Mouse (Mus musculus) heart, postnatal 0 days (tissue): ENCODE results near the gene Uhrf1. TPM values are rescaled to one million over a fixed set of nuclear protein-coding genes. Genes with fewer than 3 reads are reported as not detected.

Experiments
- ATAC-seq: fragments of 200-750 bp; cut with Nextera tagmentation; 2 replicates; pipeline ENCODE4 v1.8.0; 2017; ENCODE audit warnings: low read depth, moderate number of reproducible peaks, moderate library complexity; ENCODE audit not compliant: insufficient read depth
- DNase-seq: peaks from one replicate; pipeline ENCODE4 v3.0.0-alpha.2; 2016; ENCODE audit warnings: low spot score
- H3K27ac ChIP-seq: fragments of 300-500 bp; sonication (generic); 2 replicates; pipeline ENCODE4 v1.5.1; 2014; ENCODE audit warnings: low read depth, mild to moderate bottlenecking
- H3K27me3 ChIP-seq: fragments of 300-500 bp; sonication (generic); 2 replicates; pipeline ENCODE4 v1.6.1; 2014; ENCODE audit warnings: low read length, mixed read lengths; ENCODE audit not compliant: control insufficient read depth, insufficient read depth
- H3K36me3 ChIP-seq: fragments of 300-500 bp; sonication (generic); replicated peaks from 2 replicates; pipeline ENCODE4 v1.6.1; 2014; ENCODE audit warnings: low read length, mixed read lengths; ENCODE audit not compliant: control insufficient read depth, insufficient read depth
- H3K4me1 ChIP-seq: fragments of 300-500 bp; sonication (generic); 2 replicates; pipeline ENCODE4 v1.6.1; 2014; ENCODE audit warnings: antibody characterized with exemption; ENCODE audit not compliant: control insufficient read depth, insufficient read depth
- H3K4me2 ChIP-seq: fragments of 300-500 bp; sonication (generic); 2 replicates; pipeline ENCODE4 v1.6.1; 2014; ENCODE audit warnings: low read depth, mild to moderate bottlenecking, low read length, moderate library complexity
- H3K4me3 ChIP-seq: fragments of 300-500 bp; sonication (generic); 2 replicates; pipeline ENCODE4 v1.5.1; 2014; ENCODE audit warnings: low read depth, low read length
- H3K9ac ChIP-seq: fragments of 300-500 bp; sonication (generic); replicated peaks from 2 replicates; pipeline ENCODE4 v1.6.1; 2014; ENCODE audit warnings: low read depth, low read length, mixed read lengths
- H3K9me3 ChIP-seq: fragments of 300-500 bp; sonication (generic); replicated peaks from 2 replicates; pipeline ENCODE4 v1.6.1; 2016; ENCODE audit warnings: low read length; ENCODE audit not compliant: control insufficient read depth
- CTCF ChIP-seq: IDR thresholded peaks from 2 replicates; pipeline ENCODE4 v1.5.1; 2016; ENCODE audit warnings: antibody characterized with exemption, control low read depth, low read depth
- EP300 ChIP-seq: IDR thresholded peaks from 2 replicates; pipeline ENCODE4 v1.6.1; 2016; ENCODE audit warnings: antibody characterized with exemption, low read depth
- WGBS: fragments of 180-500 bp; shearing (Covaris S2); extraction: QIAGEN DNeasy Blood & Tissue Kit; methylation state at CpG from one replicate; pipeline ENCODE4 v1.1.7; 2014; 5-methylcytosine and 5-hydroxymethylcytosine counted together
- polyA plus RNA-seq: library from polyadenylated mRNA; unstranded; fragments of >200 nt; fragmentation: Nextera tagmentation; extraction: Ambion mirVana; gene quantifications from 2 replicates; pipeline ENCODE4 v1.2.1, GENCODE M21; 2015
- total RNA-seq: library from RNA; depleted of rRNA; stranded (reverse); fragments of >200 nt; gene quantifications from 2 replicates; pipeline ENCODE4 v1.2.3, GENCODE M21; 2014; ENCODE audit warnings: low replicate concordance; rRNA removed

The Uhrf1 gene
- total and polyA plus RNA-seq, 2 experiments from 2014 or later, result 13.2 to 26.8 TPM

GRCm38 (mm10) chr17:56370090-56370489, 67.0 kb downstream of the Uhrf1 start:
- Histone ChIP-seq H3K4me2 (no peak overlapping the region), H3K27ac (no peak overlapping the region), H3K27me3 (no peaks in the 10 kb centered on the region), H3K9ac (no peak overlapping the region), H3K4me3 (no peak overlapping the region), H3K36me3 (peaks cover 48% of the 10 kb centered on the region), H3K4me1 (peaks cover 8% of the 10 kb centered on the region; the same call in 1 of the 2 replicates), H3K9me3 (no peaks in the 10 kb centered on the region)
- no peak for TF ChIP-seq EP300
- no peak for TF ChIP-seq CTCF
- 74% methylated on average over 3 of the region's 3 CpGs for WGBS
- ATAC-seq, result no peak
- no peak for DNase-seq

DNA sequence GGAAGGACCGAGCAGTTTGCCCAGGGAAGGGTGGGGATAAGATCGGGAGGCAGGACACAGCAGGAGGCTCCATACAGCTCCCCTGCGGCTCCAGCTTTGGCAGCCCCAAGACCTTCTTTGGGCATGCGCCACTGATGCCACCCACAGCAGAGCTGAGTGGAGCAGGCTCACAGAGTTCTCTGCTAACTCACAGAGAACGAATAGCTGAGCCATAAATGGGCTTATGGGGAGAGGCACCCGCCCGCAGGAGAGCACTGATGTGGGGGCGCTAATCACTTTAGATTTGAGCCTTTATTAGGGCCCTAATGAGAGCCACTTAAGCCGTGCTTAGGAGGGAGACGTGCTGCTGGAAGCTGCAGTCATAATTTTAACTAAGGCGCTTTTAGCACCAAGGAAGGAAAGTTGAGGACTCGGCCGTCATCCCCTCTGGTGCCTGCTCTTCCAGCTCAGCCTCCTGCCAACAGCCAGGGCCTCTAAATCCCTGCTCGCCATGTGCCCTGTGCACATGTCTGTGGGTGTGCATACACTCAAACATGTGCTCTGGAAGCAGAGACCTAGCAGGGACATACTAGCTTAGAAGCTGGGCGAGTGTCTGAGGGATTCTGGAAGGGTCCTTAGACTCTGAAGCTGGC, 68.0 kb downstream of the Uhrf1 start:
- Histone ChIP-seq H3K4me2 (no peak overlapping the region), H3K9ac (no peak overlapping the region), H3K9me3 (no peaks in the 10 kb centered on the region), H3K4me1 (peaks cover under 1% of the 10 kb centered on the region; the same call in 1 of the 2 replicates), H3K4me3 (no peak overlapping the region), H3K27me3 (no peaks in the 10 kb centered on the region), H3K36me3 (peaks cover 52% of the 10 kb centered on the region), H3K27ac (no peak overlapping the region; the same call in 1 of the 2 replicates)
- no peak for ATAC-seq
- TF ChIP-seq CTCF, result no peak
- no peak for TF ChIP-seq EP300
- DNase-seq, result no peak
- WGBS, result 75% methylated on average over 15 of the region's 15 CpGs

DNA sequence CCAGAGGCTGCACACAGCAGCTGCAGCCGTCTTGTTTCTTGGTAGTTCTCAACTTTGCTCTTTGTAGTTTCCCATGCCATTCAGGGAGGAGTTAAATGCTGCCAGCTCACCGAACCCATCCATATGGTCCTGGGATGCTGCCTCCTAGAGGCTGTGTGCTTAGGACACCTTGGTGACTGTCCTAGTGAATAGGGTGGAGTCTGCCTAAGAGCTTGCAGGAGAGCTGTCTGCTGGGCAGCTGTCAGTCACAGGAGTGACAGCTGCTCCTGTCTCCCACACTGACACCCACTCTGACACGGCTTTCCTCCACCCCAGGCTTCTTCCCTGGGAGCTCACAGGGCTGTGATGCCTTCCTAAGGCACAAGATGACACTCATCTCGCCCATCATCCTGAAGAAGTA, 69.0 kb downstream of the Uhrf1 start:
- H3K27me3 ChIP-seq, result no peaks in the 10 kb centered on the region
- peaks cover 58% of the 10 kb centered on the region for H3K36me3 ChIP-seq
- TF ChIP-seq EP300, result no peak
- TF ChIP-seq CTCF, result peak; percentile 2; the same call in 1 of the 2 replicates
- no peak overlapping the region for H3K4me3 ChIP-seq
- WGBS, result 70% methylated on average over 4 of the region's 4 CpGs
- H3K9me3 ChIP-seq, result no peaks in the 10 kb centered on the region
- no peak overlapping the region for H3K9ac ChIP-seq
- ATAC-seq (no peak), DNase-seq (no peak)
- H3K27ac ChIP-seq, result no peak overlapping the region
- no peaks in the 10 kb centered on the region for H3K4me1 ChIP-seq
- H3K4me2 ChIP-seq, result no peak overlapping the region

Other genes with a start within 250 kb of the Uhrf1 start
- gene Ubxn6, start 228.3 kb upstream of the Uhrf1 start, total RNA-seq, result 67.5 and 68.1 TPM in 2 replicates
- gene Ubxn6, start 228.3 kb upstream of the Uhrf1 start, polyA plus RNA-seq, result 56.2 and 58.2 TPM in 2 replicates
- 23.9 and 35.9 TPM in 2 replicates for gene Hdgfl2, start 223.7 kb upstream of the Uhrf1 start, total RNA-seq
- gene Hdgfl2, start 223.7 kb upstream of the Uhrf1 start, polyA plus RNA-seq, result 52.1 TPM in 2 replicates
- 47.4 and 88.5 TPM in 2 replicates for gene Plin4, start 193.5 kb upstream of the Uhrf1 start, total RNA-seq
- 5.9 and 9.4 TPM in 2 replicates for gene Plin4, start 193.5 kb upstream of the Uhrf1 start, polyA plus RNA-seq
- gene Plin5, start 185.7 kb upstream of the Uhrf1 start, total RNA-seq, result 23.3 and 58.8 TPM in 2 replicates
- 55.7 and 58.3 TPM in 2 replicates for gene Plin5, start 185.7 kb upstream of the Uhrf1 start, polyA plus RNA-seq
- 4.5 and 5.1 TPM in 2 replicates for gene Lrg1, start 181.3 kb upstream of the Uhrf1 start, total RNA-seq
- 9.0 and 10.0 TPM in 2 replicates for gene Lrg1, start 181.3 kb upstream of the Uhrf1 start, polyA plus RNA-seq
- gene Sema6b, start 163.0 kb upstream of the Uhrf1 start, total RNA-seq, result 7.9 and 10.4 TPM in 2 replicates
- gene Sema6b, start 163.0 kb upstream of the Uhrf1 start, polyA plus RNA-seq, result 0.81 and 0.93 TPM in 2 replicates
- gene Tnfaip8l1, start 140.8 kb upstream of the Uhrf1 start, total RNA-seq, result 3.4 and 16.5 TPM in 2 replicates
- gene Tnfaip8l1, start 140.8 kb upstream of the Uhrf1 start, polyA plus RNA-seq, result 4.9 and 5.6 TPM in 2 replicates
- gene Mydgf, start 119.4 kb upstream of the Uhrf1 start, total RNA-seq, result 42.9 and 43.2 TPM in 2 replicates
- 50.2 and 52.0 TPM in 2 replicates for gene Mydgf, start 119.4 kb upstream of the Uhrf1 start, polyA plus RNA-seq
- 25.9 and 29.0 TPM in 2 replicates for gene Dpp9, start 84.4 kb upstream of the Uhrf1 start, total RNA-seq
- 12.6 and 13.3 TPM in 2 replicates for gene Dpp9, start 84.4 kb upstream of the Uhrf1 start, polyA plus RNA-seq
- gene Fem1a, start 46.5 kb upstream of the Uhrf1 start, total RNA-seq, result 82.1 and 84.3 TPM in 2 replicates
- gene Fem1a, start 46.5 kb upstream of the Uhrf1 start, polyA plus RNA-seq, result 29.5 and 37.1 TPM in 2 replicates
- gene Ticam1, start 26.5 kb upstream of the Uhrf1 start, total RNA-seq, result 12.3 and 13.8 TPM in 2 replicates
- gene Ticam1, start 26.5 kb upstream of the Uhrf1 start, polyA plus RNA-seq, result 4.4 and 4.6 TPM in 2 replicates
- gene Plin3, start 10.4 kb upstream of the Uhrf1 start, total RNA-seq, result 76.8 and 78.5 TPM in 2 replicates
- gene Plin3, start 10.4 kb upstream of the Uhrf1 start, polyA plus RNA-seq, result 70.9 and 73.0 TPM in 2 replicates
- gene Arrdc5, start 3.0 kb upstream of the Uhrf1 start, total RNA-seq, result not detected in 2 replicates
- gene Arrdc5, start 3.0 kb upstream of the Uhrf1 start, polyA plus RNA-seq, result not detected in 2 replicates
- 61.8 and 80.4 TPM in 2 replicates for gene Kdm4b, start 22.7 kb downstream of the Uhrf1 start, total RNA-seq
- 16.1 and 17.7 TPM in 2 replicates for gene Kdm4b, start 22.7 kb downstream of the Uhrf1 start, polyA plus RNA-seq
- gene Ptprs, start 173.2 kb downstream of the Uhrf1 start, total RNA-seq, result 136 and 138 TPM in 2 replicates
- gene Ptprs, start 173.2 kb downstream of the Uhrf1 start, polyA plus RNA-seq, result 15.7 and 15.9 TPM in 2 replicates
- gene Znrf4, start 209.1 kb downstream of the Uhrf1 start, total RNA-seq, result not detected in 2 replicates
- gene Znrf4, start 209.1 kb downstream of the Uhrf1 start, polyA plus RNA-seq, result not detected in 2 replicates